Mouse (Mus musculus) telencephalon, adult 2 months (tissue): Measurements from ENCODE around the gene Fga.
A peak's percentile ranks its signal among the peaks of the same experiment; 100 is the strongest.

Experiments
- DNase-seq: peaks from one replicate; pipeline ENCODE4 v3.0.0-alpha.2; 2011; ENCODE audit warnings: low read depth, low spot score

Gene Fga

DNA sequence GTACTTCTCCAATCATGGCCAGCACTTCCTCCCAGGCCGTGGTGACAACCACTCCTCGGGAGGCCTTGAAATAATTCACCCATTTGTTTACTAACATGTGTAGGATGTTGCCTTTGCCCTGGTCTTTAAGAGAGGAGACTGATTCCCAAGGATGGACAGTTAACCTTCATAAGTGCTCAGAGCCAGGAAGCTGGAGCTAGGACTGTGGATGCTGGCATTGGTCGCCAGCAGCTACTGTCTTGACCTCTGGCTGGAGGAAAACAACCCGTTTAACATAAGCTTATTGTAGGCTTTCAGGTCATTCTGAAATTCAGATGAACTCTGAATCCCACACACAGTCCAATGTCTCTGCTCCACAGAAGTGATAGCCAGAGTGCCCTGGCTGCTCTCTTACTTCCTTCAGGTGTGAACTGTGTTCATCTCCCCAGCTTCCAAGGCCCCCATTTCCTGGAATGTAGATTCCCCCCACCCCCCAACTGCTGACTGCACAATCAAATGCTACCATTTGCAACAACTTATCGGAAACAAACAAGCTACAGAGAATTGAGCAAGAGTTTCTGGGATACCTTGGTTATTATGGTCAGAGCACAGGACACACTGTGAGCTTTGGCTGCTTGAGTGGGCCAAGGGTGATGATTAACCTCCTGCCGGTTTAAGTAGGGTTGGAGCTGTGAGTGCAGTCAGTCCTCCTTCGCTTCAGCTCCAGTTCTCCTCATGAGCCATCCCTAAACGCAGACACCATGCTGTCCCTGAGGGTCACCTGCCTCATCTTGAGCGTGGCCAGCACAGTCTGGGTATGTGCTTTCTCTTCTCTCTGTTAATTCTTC, at the start of gene Fga:
Gene Fga (plus strand): TSS at position 602 of the 827 bp plus-strand sequence.
- no peak for DNase-seq

DNA sequence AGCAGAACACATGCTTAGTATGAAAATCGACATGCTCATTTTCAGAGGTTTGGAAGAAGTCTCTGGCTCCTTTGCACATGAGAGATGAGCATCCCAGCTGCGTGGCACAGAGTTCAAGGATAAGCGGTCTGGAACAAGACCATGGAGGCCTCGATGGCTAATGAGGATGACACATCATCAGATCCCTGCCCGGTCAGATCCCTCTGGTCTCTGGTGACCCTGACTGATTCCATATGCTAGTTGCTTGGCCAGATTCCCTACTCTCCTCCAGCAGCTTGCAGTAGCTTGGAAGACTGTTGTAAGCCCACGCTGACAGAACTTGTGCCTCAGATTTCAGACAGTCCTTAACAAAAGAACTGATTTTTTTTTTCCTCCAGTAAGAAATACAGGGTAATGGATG, 45.1 kb upstream of the Fga start:
- no peak for DNase-seq

DNA sequence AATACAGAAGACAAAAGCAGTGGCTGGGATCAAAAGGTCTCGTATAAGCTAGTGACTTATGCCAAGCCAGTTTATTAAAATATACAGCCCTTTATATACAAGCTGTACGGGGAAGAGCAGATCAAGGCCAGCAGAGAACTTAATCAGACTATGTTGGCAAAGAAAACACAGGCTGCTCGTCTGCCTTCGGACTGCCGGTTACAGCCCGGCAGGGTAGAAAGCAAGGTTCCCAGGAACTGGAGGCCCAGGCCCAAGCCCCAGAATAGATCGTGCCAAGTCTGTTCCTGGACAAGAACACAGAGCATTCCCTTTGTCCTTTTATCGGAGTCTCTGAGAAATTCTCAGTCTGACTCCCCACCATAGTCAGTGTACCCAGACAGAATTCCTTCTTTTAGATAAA, 44.0 kb upstream of the Fga start:
- DNase-seq: no peak

DNA sequence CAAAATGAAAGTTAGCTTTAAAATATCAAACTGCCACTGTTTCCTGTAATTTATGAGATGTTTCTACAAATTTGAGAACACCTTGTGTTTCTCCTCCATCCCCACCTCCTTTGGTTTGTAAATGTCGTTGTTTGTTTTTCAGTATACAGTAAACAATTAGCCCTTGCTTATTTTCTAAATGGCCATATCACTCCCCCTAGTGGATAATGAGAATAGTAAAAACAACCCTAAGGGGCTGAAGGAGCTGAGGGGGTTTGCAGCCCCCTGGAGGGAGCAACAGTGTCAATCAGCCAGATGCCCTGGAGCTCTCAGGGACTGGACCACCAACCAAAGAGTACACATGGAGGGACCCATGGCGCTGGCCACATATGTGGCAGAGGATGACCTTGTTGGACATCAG, 41.0 kb upstream of the Fga start:
- DNase-seq: no peak

DNA sequence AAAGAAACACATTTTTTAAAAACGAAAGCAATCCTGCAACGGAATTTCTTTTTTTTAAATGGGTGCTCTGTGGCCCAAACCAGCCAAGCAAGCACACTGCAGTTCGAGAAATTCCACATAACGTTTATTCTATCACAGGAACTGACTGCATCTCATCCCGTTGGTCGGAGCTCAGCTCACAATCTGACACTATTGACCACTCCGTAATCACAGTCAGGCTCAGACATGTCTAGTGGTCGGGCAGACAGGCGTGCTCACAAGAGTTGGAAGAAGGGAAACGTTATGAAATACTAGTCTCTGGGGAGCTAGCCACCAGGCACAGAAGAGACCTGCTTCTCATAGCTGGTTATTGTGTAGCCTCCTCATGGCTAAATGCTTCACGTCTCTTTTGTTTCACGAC, 33.9 kb upstream of the Fga start:
- DNase-seq: no peak

DNA sequence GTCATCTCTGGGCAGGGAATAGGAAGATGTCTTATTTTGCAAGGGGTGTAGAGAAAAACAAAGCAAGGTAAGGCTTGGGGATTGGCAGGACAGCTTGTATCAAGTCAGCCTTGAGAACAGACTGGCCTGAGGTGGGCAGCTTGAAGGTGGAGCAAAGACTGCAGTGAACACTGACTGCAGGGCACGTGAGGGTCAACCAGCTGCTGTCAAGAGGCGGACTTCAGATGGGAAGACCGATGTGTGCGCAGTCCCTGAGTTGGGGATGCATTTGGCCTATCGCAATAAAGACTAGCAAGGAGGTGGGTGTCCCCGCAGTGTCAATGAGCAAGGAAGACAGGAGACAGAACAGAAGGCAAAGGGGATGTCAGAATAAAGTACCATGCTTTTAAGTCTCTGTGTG, 32.9 kb upstream of the Fga start:
- DNase-seq: no peak

DNA sequence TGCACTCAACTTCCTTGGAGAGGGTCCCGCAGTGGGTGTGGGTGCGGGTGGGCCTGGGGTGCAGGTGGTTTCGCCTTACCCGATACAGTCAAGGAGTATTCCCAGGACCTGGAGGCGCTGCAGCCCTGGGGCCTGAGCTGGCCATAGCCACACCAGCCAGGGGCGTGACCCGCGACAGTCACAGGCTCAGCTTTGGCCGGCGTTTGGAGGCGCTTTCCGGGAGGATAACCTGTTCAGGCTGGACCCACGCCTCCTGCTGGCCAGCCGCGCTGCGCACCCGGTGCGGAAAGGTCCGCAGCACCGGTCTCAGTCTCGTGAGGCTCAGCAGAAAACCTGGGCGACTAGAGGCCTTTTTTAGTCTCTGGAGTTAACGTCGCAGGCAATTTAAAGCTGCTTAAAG, 30.5 kb upstream of the Fga start:
- DNase-seq: no peak

DNA sequence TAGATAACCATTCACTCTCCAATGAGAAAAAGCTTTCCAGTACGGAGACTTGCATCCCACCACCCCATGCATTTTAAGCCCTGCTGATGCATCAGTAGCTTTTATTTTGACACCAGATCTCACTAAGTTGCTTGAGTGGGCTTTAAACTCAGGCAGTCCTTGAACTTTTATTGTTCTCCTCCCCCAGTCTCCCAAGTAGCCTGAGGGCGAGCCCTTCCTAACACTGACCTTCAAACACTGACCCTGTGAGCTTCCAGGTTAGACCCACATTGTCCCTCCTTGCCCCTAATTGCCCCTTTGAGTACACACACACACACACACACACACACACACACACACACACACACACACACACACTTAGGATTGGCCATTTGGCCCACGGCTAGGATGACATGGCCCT, 29.2 kb upstream of the Fga start:
- DNase-seq: no peak

DNA sequence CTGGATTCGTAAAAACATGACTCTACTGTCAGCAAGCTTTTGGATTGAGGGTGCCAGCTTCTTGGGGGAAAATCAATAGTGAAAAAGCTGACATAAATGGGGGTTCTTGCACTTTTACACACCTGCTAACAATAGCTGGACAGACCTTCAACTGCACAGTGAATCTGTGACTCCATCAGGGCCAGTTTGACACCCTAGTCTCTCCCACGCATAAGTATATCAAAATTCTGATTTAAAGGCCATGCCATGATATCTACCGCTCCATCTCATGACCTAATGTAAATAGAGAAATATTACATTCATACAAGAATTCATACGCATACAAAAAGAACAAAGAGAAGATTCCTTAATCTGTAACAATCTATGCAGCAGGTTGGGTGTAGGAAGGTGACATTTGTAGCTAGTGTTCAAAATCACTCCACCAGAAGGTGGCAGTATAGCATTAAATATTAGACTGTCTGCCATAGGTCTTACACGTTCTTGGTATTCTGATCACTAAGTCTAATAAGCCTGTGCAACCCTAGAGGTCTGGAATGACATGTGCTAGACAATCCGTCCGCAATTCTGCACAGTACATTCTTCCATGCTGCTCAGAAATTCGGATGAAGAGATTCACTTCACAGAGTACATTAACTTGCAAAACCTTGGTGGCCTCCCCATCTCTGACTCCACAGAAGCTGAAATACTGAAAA, 27.0 kb upstream of the Fga start:
- DNase-seq: peak; percentile 75

DNA sequence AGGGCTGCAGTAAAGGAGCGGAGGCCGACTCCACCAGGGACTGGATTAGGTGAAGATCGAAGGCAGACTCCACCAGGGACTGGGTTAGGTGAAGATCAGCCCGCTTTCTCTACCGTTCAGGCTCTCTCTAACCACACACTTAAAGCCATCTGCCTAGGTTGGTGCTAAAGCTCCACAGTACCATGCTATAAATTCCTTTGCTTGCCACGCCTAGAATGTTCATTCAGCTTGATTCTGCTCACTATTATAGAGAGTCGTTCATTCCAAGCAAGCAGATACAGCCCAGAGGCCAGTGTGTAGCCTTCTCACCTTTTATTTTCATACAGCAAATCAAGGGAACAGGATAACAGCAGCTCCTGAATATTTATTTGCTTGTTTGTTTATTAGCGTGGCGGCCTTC, 25.9 kb upstream of the Fga start:
- DNase-seq: no peak

DNA sequence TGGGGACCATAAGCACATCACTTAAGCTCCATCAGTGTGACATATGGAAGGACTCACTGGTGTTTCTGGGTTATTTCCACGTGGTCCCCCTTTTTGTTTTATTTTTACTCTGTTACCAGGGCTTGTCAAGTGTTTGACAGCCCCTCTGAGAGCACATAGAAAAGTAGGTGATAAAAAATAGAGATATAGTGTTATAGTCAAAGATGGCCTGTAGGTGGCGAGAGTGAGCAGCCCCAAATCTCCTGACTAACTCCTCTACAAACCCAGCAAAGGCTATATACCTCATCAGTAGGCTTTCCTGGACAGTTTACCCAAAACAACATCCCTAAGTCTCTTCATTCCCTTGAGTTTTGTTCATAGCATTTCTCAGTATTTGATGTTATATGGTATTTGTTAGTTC, 23.7 kb upstream of the Fga start:
- no peak for DNase-seq

DNA sequence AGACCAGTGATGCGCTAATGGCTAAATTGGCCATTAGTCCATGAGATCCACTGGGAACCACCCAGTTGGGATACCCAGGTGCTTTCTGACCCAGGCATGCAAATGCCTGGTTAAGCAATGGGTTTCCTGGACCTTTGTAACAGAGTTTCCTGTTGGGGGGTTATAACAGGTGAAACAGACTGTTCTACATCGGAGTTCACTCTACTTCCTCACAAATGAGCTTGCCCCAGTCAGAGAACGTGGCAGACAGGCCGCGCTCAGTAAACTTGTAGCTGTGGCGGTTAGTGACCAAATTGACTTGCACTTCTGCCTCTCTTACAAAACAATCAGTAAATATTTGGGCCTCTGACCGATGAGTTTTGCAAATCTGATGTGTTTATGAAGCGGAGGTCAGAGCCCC, 22.8 kb upstream of the Fga start:
- no peak for DNase-seq

DNA sequence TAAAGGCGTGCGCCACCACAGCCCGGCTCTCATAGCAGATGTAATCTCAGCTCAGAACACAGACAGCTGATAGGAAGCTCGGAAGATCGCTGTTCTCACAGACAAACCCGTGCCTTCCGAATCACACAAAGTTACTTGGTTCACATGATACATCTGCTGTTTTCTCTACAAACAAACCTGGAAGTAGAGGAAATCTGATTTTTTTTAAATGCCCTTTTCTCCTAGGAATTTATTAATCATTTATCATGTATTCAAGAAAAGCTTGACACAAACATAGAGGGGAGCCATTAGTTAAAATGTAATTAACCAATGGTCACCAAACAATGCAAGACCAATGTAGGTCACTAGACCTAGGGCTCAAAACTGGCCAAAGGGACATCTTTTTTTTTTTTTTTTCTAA, 21.1 kb upstream of the Fga start:
- no peak for DNase-seq

DNA sequence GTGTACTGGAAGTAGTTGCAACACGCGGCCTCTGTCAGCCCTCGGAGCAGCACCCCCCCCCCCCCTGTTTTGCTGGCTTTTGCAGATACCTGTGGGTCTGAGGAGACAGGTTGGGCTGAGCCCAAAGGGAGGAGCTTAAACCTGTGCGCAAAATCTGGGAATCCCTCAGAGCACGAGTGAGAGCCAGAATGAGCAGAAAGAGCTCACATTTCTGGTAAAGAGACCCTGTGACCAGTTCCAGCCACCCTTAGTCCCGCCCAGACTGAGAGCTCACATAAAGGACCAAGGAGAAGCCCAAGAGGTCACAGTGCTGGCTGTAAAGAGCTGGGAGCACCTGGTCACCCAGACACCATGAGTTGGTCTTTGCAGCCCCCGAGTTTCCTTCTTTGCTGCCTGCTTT, 18.3 kb upstream of the Fga start, which contains the start of gene Fgg:
Gene Fgg (plus strand): TSS at position 168 of the 400 bp plus-strand sequence.
- no peak for DNase-seq

DNA sequence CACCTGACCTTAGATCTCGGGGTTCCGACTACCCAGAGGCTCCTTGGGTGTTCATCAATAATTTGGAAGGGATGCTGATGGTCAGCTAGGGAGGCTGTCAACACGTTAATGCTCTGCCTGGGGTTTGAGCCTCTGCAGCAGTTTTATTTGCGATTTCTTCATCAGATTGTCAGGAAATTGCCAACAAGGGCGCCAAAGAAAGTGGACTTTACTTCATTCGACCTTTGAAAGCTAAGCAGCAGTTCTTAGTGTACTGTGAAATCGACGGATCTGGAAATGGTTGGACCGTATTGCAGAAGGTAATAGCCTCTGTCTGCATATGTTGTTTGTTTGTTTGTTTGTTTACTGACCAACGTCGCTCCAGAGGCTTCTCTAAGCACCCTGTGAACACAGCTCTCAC, 15.6 kb upstream of the Fga start:
- DNase-seq: no peak

DNA sequence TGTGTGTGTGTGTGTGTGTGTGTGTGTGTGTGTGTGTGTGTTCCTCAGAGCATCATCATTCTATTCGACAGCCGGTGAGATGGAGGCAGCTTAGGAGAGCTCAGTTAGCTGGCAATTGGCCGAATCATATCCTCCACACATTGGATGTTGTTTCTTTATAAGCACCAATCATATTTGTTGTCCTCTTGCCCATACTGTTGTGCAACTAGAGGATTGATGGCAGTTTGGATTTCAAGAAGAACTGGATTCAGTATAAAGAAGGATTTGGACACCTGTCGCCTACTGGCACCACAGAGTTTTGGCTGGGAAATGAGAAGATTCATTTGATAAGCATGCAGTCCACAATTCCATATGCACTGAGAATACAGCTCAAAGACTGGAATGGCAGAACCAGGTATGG, 14.7 kb upstream of the Fga start:
- no peak for DNase-seq

DNA sequence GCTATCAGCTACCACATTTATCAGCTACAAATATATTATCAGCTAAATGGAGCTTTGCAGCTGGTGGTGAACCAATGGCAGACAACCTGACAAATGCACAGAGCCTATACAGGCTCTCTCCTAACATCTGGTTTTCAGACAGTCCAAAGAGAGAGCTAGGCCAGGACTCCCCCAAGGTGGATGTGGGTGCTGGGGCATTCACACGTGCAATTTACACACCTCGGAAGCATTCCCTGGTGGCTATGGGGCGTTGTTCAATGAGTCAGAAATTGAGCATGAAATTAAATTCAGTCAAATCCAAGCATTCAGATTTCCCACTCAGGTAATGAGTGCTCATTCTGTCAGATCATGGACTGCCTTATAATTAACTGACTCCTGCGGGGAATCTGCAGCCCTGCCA, 14.3 kb upstream of the Fga start:
- DNase-seq: no peak

DNA sequence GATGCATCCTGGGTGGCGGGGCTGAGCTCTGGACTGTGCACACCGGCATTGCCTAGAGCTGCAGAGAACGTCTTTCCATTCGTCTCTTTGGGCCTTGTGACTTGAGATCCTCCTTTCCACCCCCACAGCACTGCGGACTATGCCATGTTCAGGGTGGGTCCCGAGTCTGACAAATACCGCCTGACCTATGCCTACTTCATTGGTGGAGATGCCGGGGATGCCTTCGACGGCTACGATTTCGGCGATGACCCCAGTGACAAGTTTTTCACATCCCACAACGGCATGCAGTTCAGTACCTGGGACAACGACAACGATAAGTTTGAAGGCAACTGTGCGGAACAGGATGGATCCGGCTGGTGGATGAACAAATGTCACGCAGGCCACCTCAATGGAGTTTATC, 13.2 kb upstream of the Fga start:
- no peak for DNase-seq

DNA sequence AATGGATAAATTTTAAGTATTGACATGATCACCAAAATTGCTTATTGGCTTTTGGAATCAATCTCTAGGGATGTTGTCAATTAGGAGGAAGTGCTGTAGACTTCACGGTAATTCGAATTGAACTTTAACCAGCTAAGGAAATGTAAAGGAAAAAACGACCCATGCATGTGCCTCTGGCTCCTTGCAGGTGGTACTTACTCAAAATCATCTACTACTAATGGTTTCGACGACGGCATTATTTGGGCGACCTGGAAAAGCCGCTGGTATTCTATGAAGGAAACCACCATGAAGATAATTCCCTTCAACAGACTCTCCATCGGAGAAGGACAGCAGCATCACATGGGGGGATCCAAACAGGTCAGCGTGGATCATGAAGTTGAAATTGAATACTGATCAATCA, 11.9 kb upstream of the Fga start:
- DNase-seq: no peak

DNA sequence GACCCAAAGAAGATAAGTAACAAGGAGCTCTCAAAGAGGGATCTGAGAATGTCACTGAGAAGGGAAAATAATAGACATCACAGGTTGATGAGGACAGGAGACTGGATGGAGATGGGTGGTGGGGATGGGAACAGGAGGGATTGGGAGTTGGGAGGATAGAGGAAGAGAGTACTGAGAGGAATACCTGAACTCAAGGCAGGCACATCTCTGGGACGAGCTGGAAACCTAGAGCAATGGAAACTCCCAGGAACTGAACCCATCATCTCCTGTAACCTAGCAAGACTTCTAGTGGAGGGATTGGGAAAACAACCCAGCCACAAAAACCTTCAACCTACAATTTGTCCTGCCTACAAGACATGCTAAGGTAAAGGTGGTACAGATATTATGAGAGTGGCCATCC, 9.6 kb upstream of the Fga start:
- DNase-seq: no peak

DNA sequence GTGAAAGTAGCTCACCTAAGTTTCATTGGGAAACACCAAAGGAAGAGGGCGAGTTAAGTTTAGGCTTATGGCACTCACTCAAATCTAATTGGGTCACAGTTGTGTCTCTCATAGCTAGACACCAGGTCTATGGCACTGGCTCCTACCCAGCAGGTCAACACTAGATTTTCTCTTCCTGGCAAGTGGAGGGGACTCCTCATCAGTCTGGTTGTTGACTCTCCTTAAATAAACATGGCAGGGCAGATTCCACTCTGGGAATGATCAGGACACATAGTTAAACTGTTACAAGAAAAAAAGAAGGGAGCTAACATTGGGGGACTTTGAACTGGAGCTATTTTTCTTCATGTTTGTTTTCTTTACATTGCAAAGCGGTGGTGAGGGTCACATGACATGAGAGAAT, 5.5 kb upstream of the Fga start:
- DNase-seq: no peak

DNA sequence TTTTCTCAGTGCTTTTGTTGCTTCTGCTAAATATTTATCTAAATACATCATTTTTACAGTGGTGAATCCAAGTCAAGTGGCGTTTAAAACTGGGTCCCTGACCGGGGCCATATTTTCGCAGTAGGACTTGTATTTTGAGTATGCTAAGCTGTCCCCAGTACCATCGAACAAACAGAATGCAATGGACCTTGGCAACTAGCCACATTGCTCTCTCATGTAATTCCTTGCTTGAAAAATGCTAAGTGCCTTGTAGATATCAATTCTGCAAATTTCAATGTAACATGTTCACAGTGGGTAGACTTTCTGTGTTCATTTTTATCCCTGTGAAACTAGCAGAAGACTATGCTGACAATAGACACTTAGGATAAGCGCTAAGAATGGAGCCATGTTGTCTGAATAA, 4.7 kb upstream of the Fga start:
- DNase-seq: no peak

DNA sequence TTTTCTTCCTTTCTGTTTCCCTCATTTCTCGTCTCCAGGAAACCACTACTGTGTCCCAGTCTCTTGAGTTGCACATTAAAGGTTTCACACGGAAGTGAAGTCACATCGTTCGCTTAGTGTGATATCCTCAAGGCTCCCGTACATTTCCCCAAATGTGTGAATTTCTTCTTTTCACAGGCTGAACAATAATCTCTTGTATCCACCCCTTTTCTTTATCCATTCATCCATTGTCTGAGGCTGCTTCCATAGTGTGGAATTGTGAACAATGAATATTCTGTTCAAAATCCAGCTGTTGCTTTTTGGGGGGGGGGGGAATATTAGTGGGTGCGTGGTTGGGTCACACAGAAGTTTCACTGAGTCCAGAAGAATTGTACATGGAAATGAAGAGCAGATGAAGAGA, 840 bp upstream of the Fga start:
- peak; percentile 22 for DNase-seq
